Mouse (Mus musculus) layer of hippocampus, postnatal 14 days (tissue): Measurements from ENCODE around the gene Lsm14b. TPM values are rescaled to one million over a fixed set of nuclear protein-coding genes. Genes with fewer than 3 reads are reported as not detected.

ENCODE experiments used
- DNase-seq, 2 experiments: peaks; one replicate each; pipeline ENCODE4 v3.0.0; 2021 to 2022; ENCODE audit warnings: low spot score in 2 of 2, mixed read lengths in 1 of 2
- long read RNA-seq, 2 experiments: library from polyadenylated mRNA; stranded (forward); transcript quantifications; one replicate each; pipeline ENCODE4 v2.0.0; 2021
- total RNA-seq, 2 experiments: library from RNA; stranded (reverse); gene quantifications; 2 replicates each; pipeline ENCODE4 v1.2.3; 2021

Gene Lsm14b
- total RNA-seq = 100 to 1,000 TPM; 110 to 112 TPM
- long read RNA-seq, experiment 1, partial matches to known transcripts = 4 of 5 reads
- long read RNA-seq, experiment 1, other reads (novel, unspliced or antisense) = 1 of 5 reads
- long read RNA-seq, experiment 2, partial matches to known transcripts = 1 of 7 reads
- long read RNA-seq, experiment 2, other reads (novel, unspliced or antisense) = 6 of 7 reads

GRCm38 (mm10) chr2:180024401-180025098 is at the start of gene Lsm14b:
Gene Lsm14b, plus strand, starts transcription at chr2:180024987.
- peak; percentile 98 to 99 for DNase-seq

- no peak for DNase-seq
Observed at GRCm38 (mm10) chr2:179975851-179976250, 48.9 kb upstream of the Lsm14b start.

- DNase-seq = no peak
Observed at GRCm38 (mm10) chr2:179976295-179976627, 48.5 kb upstream of the Lsm14b start.

- DNase-seq = peak; percentile 91 to 92
Observed at GRCm38 (mm10) chr2:179976628-179977343, 48.0 kb upstream of the Lsm14b start, which contains the start of gene Taf4. Gene Taf4, minus strand, starts transcription at chr2:179976646.

GRCm38 (mm10) chr2:179977344-179978025 is 47.3 kb upstream of the Lsm14b start:
- DNase-seq = no peak

- no peak for DNase-seq
Observed at GRCm38 (mm10) chr2:179978250-179978649, 46.5 kb upstream of the Lsm14b start.

- no peak for DNase-seq
Observed at GRCm38 (mm10) chr2:179979836-179980235, 45.0 kb upstream of the Lsm14b start.

- no peak for DNase-seq
Observed at GRCm38 (mm10) chr2:179980616-179981015, 44.2 kb upstream of the Lsm14b start.

- no peak for DNase-seq
Observed at GRCm38 (mm10) chr2:179982715-179983114, 42.1 kb upstream of the Lsm14b start.

- no peak for DNase-seq
Observed at GRCm38 (mm10) chr2:179984830-179985229, 40.0 kb upstream of the Lsm14b start.

- DNase-seq = no peak
Observed at GRCm38 (mm10) chr2:179985695-179986094, 39.1 kb upstream of the Lsm14b start.

GRCm38 (mm10) chr2:179986437-179987022 is 38.3 kb upstream of the Lsm14b start:
- no peak for DNase-seq

GRCm38 (mm10) chr2:179989098-179989497 is 35.7 kb upstream of the Lsm14b start:
- no peak for DNase-seq

- DNase-seq = no peak
Observed at GRCm38 (mm10) chr2:179993071-179993470, 31.7 kb upstream of the Lsm14b start.

- no peak for DNase-seq
Observed at GRCm38 (mm10) chr2:179998431-179998830, 26.4 kb upstream of the Lsm14b start.

GRCm38 (mm10) chr2:180001635-180002034 is 23.2 kb upstream of the Lsm14b start:
- DNase-seq = no peak

- no peak for DNase-seq
Observed at GRCm38 (mm10) chr2:180005656-180006351, 19.0 kb upstream of the Lsm14b start.

GRCm38 (mm10) chr2:180006352-180007017 is 18.3 kb upstream of the Lsm14b start:
- no peak for DNase-seq

GRCm38 (mm10) chr2:180010686-180011085 is 14.1 kb upstream of the Lsm14b start:
- DNase-seq = no peak

- no peak for DNase-seq
Observed at GRCm38 (mm10) chr2:180011370-180011769, 13.4 kb upstream of the Lsm14b start.
